Mouse (Mus musculus): ENCODE results near the gene Prrc2b. TPM values are rescaled to one million over a fixed set of nuclear protein-coding genes. Genes with fewer than 3 reads are reported as not detected.
A peak's percentile ranks its signal among the peaks of the same experiment; 100 is the strongest.

The Prrc2b gene
- total RNA-seq, 2 experiments from 2014 or later = 12.8 to 32.6 TPM

DNA sequence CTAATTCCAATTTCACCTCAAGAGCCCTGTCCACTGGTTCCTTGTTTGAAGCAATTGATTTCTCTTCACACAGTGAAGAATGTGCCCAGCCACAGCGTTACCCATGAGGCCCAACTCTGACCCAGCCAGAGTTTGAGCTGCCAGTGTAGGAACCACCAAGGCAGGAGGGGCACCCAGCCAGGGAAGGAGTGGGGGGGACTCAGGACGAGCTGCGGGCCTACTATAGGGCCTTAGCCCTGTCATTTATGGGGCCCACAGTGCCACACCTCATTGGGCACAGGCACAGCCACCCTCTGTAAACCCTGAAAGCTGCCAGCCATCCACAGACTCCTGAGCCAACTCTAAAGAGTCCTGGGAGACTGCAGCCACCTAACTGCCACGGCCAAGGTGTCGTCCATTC is 103.7 kb downstream of the Prrc2b start:
- no peak for ATAC-seq (replicated peaks; ENCODE audit: poor library complexity, severe bottlenecking)

DNA sequence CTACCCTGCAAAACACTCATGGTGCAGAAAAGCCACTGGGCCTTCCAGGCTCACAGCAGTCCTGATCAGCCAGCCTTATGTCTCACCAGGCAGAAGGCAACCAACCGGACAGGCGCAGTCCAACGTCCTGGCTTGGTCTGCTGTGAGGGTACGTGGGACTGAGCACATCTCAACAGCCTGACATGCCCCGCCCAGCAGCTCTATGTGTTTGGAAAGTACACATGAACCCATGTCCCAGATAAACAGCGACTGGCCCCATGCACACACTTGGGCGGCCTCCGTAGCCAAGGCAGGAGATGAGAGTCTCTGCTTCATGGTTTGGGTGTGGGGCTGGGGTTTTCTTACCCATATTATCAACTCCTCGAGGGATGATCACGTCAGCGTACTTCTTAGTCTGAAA is 105.4 kb downstream of the Prrc2b start:
- ATAC-seq (replicated peaks; ENCODE audit: poor library complexity, severe bottlenecking) = no peak

DNA sequence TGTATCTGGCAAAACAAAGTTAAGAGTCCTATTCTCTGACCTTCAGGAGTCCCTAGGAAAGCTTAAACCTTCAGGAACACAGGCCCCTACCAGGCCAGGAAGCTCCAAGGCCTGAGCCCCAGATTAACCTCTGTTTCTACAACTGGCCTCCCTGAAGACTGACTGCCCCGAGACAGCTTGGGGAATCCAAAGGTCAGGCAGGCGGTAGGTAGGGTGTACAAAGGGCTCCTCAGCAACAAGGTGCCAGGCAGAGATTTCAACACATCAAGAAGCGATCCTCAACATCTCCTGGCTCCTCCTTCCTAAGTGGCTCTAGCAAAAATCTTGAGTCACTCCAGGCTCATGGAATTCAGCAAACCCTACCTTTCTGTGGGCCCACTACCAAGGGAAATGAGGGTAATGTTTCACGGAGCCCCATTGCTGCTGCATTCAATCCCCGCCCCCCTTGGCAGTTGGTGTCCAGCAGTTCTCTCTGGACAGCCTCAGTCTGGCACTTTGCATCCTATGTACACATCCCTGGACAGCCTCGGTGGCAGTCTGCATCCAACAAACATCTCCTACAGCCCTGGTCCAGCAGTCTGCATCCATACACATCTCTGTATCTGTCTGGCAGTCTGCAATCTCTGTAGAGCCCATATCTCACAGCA is 108.1 kb downstream of the Prrc2b start:
- ATAC-seq (replicated peaks; ENCODE audit: poor library complexity, severe bottlenecking) = no peak

DNA sequence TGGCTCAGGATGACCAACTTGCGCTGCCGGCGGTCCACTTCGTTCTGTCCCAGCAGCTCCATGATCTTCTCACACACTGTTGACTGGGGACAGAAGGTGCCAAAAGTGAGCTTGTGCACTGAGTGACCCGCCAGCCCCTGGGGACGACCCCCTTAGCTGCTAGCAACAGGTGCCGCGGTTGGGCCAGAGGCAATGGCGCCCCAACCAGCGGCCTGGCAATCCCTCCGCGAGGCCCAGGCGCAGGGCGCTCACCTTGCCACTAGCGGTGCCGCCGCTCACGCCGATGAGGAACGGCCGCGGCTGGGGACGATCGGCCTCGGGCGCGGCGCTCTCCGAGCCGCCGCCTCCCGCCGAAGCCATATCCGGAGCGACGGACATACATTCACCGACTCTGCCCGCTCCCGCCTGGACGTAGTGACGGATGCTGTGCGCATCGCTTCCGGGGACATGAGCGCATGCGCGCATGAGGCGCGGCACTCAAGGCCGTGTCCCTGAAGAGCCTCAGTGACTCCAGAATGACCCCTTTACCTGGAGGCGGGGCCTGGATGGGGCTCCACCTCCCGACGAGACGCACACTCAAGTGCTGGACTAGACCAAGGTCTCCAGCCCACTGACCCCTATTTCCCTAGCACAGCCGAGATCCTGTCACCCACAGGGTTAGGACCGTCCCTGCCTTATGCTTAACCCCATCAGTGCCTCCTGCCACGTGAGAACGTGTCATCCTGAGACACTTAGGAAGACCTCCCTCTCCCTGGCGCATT is 109.0 kb downstream of the Prrc2b start, which contains the start of gene Uck1:
TSS of gene Uck1 (minus strand) at position 503 of the 761 bp plus-strand sequence.
- peak; percentile 81 for ATAC-seq (replicated peaks; ENCODE audit: poor library complexity, severe bottlenecking)

DNA sequence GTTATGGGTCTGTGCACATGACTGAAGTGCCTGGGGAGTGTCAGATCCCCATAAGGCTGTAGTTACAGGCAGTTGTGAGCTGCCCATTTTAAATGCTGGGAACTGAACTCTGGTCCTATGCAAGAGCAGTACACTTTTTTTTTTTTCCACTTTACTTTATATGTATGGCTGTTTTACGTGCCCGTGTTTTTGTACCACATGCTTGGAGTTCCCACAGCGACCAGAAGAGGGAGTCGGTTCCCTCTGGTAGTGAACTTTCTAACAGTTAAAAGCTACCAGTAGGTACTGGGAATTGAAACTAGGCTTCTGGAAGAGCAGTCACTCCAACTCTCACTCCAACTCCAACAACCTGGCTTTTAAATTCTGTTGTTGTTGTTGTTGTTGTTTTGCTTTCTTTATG is 109.8 kb downstream of the Prrc2b start:
- peak; percentile 41 for ATAC-seq (replicated peaks; ENCODE audit: poor library complexity, severe bottlenecking)

DNA sequence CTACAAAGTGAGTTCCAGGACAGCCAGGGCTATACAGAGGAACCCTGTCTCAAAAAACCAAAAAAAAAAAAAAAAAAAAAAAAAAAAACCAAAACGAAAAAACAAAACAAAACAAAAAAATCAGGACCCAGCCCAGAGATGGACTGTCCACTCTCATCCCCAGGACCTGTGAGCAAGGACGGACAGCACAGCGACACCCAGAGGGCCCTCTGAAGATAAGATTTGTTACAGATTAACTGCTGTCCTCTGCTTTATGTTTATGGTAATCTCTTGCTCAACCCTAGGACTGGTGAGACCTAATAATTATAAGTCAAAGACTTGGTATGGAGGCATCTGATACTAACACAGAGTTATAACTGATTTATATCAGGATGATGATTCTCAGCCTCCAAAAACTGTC is 124.9 kb downstream of the Prrc2b start:
- no peak for ATAC-seq (replicated peaks; ENCODE audit: poor library complexity, severe bottlenecking)

DNA sequence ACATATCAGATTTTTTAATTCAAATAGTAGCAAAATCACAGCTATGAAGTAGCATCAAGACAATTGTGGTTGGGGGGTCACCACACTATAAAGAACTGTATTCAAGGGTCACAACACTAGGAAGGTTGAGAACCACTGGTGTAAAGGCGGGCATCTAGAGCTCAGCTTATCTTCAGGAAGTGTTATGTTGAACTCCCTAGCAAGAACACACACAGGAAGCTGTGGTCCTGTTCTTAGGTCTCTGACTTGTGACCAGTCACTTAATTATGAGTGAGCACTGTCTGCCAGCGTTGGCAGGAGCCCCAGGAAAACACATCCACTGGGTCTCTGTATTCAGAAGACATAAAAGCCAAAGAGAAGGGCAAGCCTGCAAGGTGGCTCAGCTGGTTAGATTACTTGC is 131.4 kb downstream of the Prrc2b start:
- ATAC-seq (replicated peaks; ENCODE audit: poor library complexity, severe bottlenecking) = no peak

DNA sequence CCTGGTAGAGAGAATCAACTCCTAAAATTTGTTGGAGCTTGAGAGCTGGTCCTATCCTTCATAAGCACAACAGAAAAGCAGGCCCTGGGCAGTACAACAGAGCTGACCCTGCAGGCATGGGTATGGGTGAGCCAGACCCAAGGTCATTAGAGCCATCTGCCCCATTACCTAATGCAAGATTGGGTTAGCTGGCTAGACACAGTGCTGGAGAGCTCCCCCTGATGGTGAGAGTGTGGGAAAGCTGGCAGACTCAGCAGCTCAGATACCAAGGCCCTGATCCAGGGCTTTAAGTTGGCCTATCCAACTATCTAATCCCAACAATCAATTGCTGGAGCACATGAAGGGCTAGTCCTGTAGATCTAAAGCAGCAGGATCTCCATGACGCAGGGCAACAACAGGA is 131.8 kb downstream of the Prrc2b start:
- ATAC-seq (replicated peaks; ENCODE audit: poor library complexity, severe bottlenecking) = peak; percentile 83

DNA sequence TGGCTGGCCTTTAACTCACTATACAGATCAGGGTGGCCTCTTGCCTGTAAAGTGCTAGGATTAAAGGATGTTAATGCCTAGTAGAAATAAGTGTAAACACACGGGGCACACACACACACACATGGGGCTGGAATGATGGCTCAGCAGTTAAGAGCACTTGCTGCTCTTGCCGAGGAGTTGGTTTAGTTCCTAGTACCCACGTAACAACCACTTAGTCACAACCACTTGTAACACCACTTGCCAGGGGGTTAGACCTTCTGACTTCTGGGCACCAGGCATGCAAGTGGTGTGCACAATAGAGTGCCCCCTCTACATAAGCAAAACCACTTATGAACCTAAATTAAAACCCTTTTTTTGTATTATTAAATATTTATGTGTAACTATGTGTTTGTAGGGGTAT is 133.1 kb downstream of the Prrc2b start:
- no peak for ATAC-seq (replicated peaks; ENCODE audit: poor library complexity, severe bottlenecking)

Other genes starting within 250 kb of the Prrc2b start
- gene Aif1l, start 200.9 kb upstream of the Prrc2b start, total RNA-seq (2014; fragmentation: Nextera tagmentation) = not detected in 2 replicates
- 0.30 TPM in 1 of 2 replicates, not detected in the other for gene Aif1l, start 200.9 kb upstream of the Prrc2b start, total RNA-seq (2017)
- 91.0 and 145 TPM in 2 replicates for gene Nup214, start 176.6 kb upstream of the Prrc2b start, total RNA-seq (2014; fragmentation: Nextera tagmentation)
- gene Nup214, start 176.6 kb upstream of the Prrc2b start, total RNA-seq (2017) = 52.2 and 55.5 TPM in 2 replicates
- gene Fam78a, start 66.2 kb upstream of the Prrc2b start, total RNA-seq (2014; fragmentation: Nextera tagmentation) = 10.9 and 11.9 TPM in 2 replicates
- gene Fam78a, start 66.2 kb upstream of the Prrc2b start, total RNA-seq (2017) = 6.5 and 8.6 TPM in 2 replicates
- 2.6 TPM in 1 of 2 replicates, not detected in the other for gene Plpp7, start 55.6 kb upstream of the Prrc2b start, total RNA-seq (2014; fragmentation: Nextera tagmentation)
- gene Plpp7, start 55.6 kb upstream of the Prrc2b start, total RNA-seq (2017) = 0.56 and 0.77 TPM in 2 replicates
- gene Pomt1, start 85.5 kb downstream of the Prrc2b start, total RNA-seq (2014; fragmentation: Nextera tagmentation) = 17.8 and 30.8 TPM in 2 replicates
- 40.3 and 51.3 TPM in 2 replicates for gene Pomt1, start 85.5 kb downstream of the Prrc2b start, total RNA-seq (2017)
- gene Uck1, start 109.1 kb downstream of the Prrc2b start, total RNA-seq (2014; fragmentation: Nextera tagmentation) = 37.7 and 43.5 TPM in 2 replicates
- gene Uck1, start 109.1 kb downstream of the Prrc2b start, total RNA-seq (2017) = 28.8 and 33.7 TPM in 2 replicates
- gene Golga2, start 136.3 kb downstream of the Prrc2b start, total RNA-seq (2014; fragmentation: Nextera tagmentation) = 32.2 and 38.0 TPM in 2 replicates
- gene Golga2, start 136.3 kb downstream of the Prrc2b start, total RNA-seq (2017) = 49.7 and 50.9 TPM in 2 replicates
- gene Swi5, start 137.0 kb downstream of the Prrc2b start, total RNA-seq (2014; fragmentation: Nextera tagmentation) = 283 and 409 TPM in 2 replicates
- 384 and 442 TPM in 2 replicates for gene Swi5, start 137.0 kb downstream of the Prrc2b start, total RNA-seq (2017)
- 80.5 and 92.0 TPM in 2 replicates for gene Ciz1, start 201.2 kb downstream of the Prrc2b start, total RNA-seq (2014; fragmentation: Nextera tagmentation)
- gene Ciz1, start 201.2 kb downstream of the Prrc2b start, total RNA-seq (2017) = 50.8 and 52.0 TPM in 2 replicates
- gene Dnm1, start 202.3 kb downstream of the Prrc2b start, total RNA-seq (2014; fragmentation: Nextera tagmentation) = 0.85 TPM in 1 of 2 replicates, not detected in the other
- not detected in 2 replicates for gene Dnm1, start 202.3 kb downstream of the Prrc2b start, total RNA-seq (2017)
- gene 1110008P14Rik, start 230.9 kb downstream of the Prrc2b start, total RNA-seq (2014; fragmentation: Nextera tagmentation) = 11.7 and 20.7 TPM in 2 replicates
- 5.5 and 11.2 TPM in 2 replicates for gene 1110008P14Rik, start 230.9 kb downstream of the Prrc2b start, total RNA-seq (2017)
- 24.8 and 50.9 TPM in 2 replicates for gene Lcn2, start 237.2 kb downstream of the Prrc2b start, total RNA-seq (2014; fragmentation: Nextera tagmentation)
- gene Lcn2, start 237.2 kb downstream of the Prrc2b start, total RNA-seq (2017) = 51.1 and 62.2 TPM in 2 replicates
- 17.8 and 32.2 TPM in 2 replicates for gene Ptges2, start 244.8 kb downstream of the Prrc2b start, total RNA-seq (2014; fragmentation: Nextera tagmentation)
- 15.2 and 23.4 TPM in 2 replicates for gene Ptges2, start 244.8 kb downstream of the Prrc2b start, total RNA-seq (2017)